Mouse (Mus musculus): ENCODE data around the gene Hk2.

Gene Hk2

DNA sequence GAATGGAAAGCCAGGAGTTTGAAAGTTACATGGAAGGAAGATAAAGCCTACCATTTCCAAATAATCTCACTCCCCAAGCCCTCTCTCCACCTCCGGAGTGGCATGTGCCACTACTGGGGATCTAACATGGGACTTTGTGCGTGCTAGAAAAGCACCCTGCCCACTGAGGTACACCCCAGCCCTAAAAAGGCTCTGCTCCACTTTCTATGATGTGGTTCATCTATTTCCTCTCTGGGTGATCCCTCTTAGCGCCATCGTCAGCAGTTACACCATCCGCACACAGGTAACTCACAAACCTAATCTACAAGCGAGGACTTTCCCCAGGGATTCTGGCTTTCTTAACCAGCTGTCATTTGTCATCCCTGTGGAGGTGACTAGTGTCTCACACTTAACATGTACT is 1.1 kb upstream of the Hk2 start:
- H3K4me3 ChIP-seq (replicated peaks; ENCODE audit: low read length) = peak overlapping the region; percentile 99
- peaks cover 27% of the 10 kb centered on the region for H3K4me1 ChIP-seq (replicated peaks; ENCODE audit: low read depth, low read length)
- H3K9me3 ChIP-seq (ENCODE audit: low read length) = no peaks in the 10 kb centered on the region
- H3K36me3 ChIP-seq (ENCODE audit: insufficient read depth, low read length) = peaks cover 22% of the 10 kb centered on the region
- peaks cover 27% of the 10 kb centered on the region for H3K27me3 ChIP-seq (ENCODE audit: insufficient read depth, low read length)
- TF ChIP-seq NANOG (IDR thresholded peaks at IDR 0.05; ENCODE audit: borderline replicate concordance, low read length) (no peak), POU5F1 (IDR thresholded peaks at IDR 0.05; ENCODE audit: borderline replicate concordance, low read length) (no peak), CTCF (conservative IDR thresholded peaks at IDR 0.05; ENCODE audit: low read length) (no peak)

DNA sequence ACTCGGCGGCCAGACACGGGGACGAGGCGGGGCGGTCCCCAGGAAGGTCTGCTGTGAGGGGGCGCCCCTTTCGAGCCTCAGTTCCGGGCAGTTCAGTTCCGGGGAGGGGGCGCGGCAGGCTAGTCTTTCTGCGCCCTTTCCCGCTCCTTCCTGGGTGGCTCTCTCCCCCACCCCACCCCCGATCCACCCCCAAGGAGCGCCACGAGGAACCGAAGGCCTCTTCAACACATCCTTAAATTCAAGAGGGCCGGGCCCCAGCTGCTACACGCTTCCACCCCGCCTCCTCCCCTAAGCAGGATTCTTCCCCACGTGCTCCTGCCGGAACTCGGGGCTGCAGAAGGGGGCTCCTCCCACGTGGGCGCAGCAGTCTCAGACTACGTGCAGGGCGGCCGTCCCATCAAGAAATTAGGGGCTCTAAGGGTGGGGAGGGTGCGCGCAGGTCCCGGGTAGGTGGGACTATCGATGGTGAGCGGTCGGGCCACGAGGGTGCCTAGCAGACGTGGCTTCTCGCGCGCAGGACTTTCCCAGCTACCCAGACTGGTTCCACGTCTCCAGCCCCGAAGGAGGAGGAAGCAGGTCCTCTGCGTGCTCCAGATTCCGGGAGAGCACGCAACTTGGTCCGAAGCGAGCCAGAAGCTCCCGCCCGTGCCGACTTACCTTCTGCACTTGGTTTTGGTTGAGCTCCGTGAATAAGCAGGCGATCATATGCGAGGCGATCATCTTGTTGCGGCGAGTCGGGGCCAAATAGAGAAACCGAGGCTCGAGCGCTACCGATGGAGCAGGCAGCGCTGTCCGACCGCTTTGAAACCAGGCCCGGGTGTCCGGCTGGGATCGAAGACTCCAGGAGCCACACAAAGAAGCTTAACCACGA is 758 bp downstream of the Hk2 start:
- Histone ChIP-seq H3K36me3 (ENCODE audit: insufficient read depth, low read length) (peaks cover 38% of the 10 kb centered on the region), H3K9me3 (ENCODE audit: low read length) (no peaks in the 10 kb centered on the region), H3K4me1 (replicated peaks; ENCODE audit: low read depth, low read length) (peaks cover 44% of the 10 kb centered on the region), H3K4me3 (replicated peaks; ENCODE audit: low read length) (peak overlapping the region; percentile 99), H3K27me3 (ENCODE audit: insufficient read depth, low read length) (peaks cover 16% of the 10 kb centered on the region)
- no peak for TF ChIP-seq NANOG (IDR thresholded peaks at IDR 0.05; ENCODE audit: borderline replicate concordance, low read length)
- no peak for TF ChIP-seq CTCF (conservative IDR thresholded peaks at IDR 0.05; ENCODE audit: low read length)
- no peak for TF ChIP-seq POU5F1 (IDR thresholded peaks at IDR 0.05; ENCODE audit: borderline replicate concordance, low read length)

DNA sequence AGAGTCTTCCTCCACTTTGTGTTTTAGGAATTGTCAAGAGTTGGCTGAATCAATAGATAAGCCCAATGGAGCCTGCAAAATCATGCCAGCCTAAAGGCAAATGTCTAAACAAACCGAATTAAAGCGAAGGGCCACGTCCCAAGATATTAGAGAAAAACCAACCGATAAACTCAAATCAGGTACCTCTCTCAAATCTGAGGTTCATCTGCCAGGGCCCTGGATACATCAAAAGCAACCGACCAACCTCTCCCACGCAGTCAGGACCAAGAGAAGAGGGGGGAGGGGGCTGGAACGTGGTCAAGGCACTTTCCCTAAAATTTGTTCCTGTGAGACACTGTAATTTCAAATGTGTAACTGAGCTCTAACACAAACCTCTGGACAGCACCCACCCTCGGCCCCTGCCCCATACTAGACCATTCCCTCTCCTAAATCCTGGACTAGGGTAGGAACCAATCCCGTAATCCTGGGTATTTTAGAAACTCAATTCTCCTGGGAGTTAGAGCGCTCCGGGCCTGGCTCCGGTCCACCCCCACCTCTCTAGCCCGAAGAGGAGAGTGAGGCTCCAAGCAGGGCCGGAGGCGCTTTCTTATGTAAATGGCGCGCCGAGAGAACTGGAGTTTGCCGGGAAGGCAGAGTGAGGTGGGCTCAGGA is 1.7 kb downstream of the Hk2 start:
- Histone ChIP-seq H3K36me3 (ENCODE audit: insufficient read depth, low read length) (peaks cover 48% of the 10 kb centered on the region), H3K27me3 (ENCODE audit: insufficient read depth, low read length) (peaks cover 16% of the 10 kb centered on the region), H3K9me3 (ENCODE audit: low read length) (0 out of 2 replicates have a peak, but pooled peaks cover 6% of the 10 kb centered on the region), H3K4me1 (replicated peaks; ENCODE audit: low read depth, low read length) (peaks cover 53% of the 10 kb centered on the region), H3K4me3 (replicated peaks; ENCODE audit: low read length) (peak overlapping the region; percentile 99)
- no peak for TF ChIP-seq NANOG (IDR thresholded peaks at IDR 0.05; ENCODE audit: borderline replicate concordance, low read length)
- peak; percentile 95 for TF ChIP-seq POU5F1 (IDR thresholded peaks at IDR 0.05; ENCODE audit: borderline replicate concordance, low read length)

DNA sequence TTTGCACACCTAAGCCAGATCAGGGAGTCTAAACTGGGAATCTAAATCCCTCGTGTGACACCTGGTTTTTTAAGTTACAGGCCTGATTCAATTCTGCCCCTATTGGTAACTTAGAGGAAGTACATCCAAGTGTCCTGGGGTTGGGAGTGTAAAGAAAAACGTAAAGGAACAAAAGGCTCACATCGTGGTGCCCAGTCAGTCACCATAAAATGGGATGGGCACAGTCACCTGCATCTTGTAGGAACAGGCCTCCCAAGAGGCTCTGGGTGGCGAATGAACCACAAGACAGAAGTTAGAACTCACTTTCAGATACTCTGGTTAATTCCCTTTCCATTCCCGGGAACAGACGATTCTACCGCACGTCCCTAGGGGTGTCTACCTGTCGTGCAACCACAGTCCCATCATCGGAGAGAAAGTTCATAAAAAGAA is 2.3 kb downstream of the Hk2 start:
- Histone ChIP-seq H3K27me3 (ENCODE audit: insufficient read depth, low read length) (peaks cover 13% of the 10 kb centered on the region), H3K4me1 (replicated peaks; ENCODE audit: low read depth, low read length) (peaks cover 57% of the 10 kb centered on the region), H3K9me3 (ENCODE audit: low read length) (0 out of 2 replicates have a peak, but pooled peaks cover 6% of the 10 kb centered on the region), H3K4me3 (replicated peaks; ENCODE audit: low read length) (peak overlapping the region; percentile 99), H3K36me3 (ENCODE audit: insufficient read depth, low read length) (peaks cover 53% of the 10 kb centered on the region)
- TF ChIP-seq CTCF (conservative IDR thresholded peaks at IDR 0.05; ENCODE audit: low read length) = peak; percentile 78
- no peak for TF ChIP-seq NANOG (IDR thresholded peaks at IDR 0.05; ENCODE audit: borderline replicate concordance, low read length)

DNA sequence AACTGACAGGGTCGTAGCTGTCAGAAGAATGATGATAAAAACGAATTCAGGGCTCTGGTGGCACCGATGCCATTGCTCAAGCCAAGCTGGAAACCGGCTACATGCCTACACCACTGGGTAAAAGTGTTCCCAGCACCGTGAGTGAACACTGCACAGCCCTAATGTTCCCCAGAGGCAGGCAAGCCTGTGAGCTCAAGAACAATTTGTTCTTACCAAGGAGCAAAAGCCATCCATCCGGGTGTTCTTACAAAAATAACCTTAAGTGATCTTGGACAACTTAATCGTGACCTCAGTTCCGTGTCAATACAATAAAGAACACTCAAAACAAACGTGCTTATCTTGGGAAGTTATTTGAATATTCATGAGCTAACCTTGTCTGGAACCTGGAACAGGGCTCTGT is 3.2 kb downstream of the Hk2 start:
- peaks cover 66% of the 10 kb centered on the region for H3K4me1 ChIP-seq (replicated peaks; ENCODE audit: low read depth, low read length)
- TF ChIP-seq CTCF (conservative IDR thresholded peaks at IDR 0.05; ENCODE audit: low read length) = no peak
- no peak for TF ChIP-seq POU5F1 (IDR thresholded peaks at IDR 0.05; ENCODE audit: borderline replicate concordance, low read length)
- no peak for TF ChIP-seq NANOG (IDR thresholded peaks at IDR 0.05; ENCODE audit: borderline replicate concordance, low read length)
- peaks cover 63% of the 10 kb centered on the region for H3K36me3 ChIP-seq (ENCODE audit: insufficient read depth, low read length)
- H3K27me3 ChIP-seq (ENCODE audit: insufficient read depth, low read length) = peaks cover 10% of the 10 kb centered on the region
- 0 out of 2 replicates have a peak, but pooled peaks cover 6% of the 10 kb centered on the region for H3K9me3 ChIP-seq (ENCODE audit: low read length)
- peak overlapping the region; percentile 99 for H3K4me3 ChIP-seq (replicated peaks; ENCODE audit: low read length)

DNA sequence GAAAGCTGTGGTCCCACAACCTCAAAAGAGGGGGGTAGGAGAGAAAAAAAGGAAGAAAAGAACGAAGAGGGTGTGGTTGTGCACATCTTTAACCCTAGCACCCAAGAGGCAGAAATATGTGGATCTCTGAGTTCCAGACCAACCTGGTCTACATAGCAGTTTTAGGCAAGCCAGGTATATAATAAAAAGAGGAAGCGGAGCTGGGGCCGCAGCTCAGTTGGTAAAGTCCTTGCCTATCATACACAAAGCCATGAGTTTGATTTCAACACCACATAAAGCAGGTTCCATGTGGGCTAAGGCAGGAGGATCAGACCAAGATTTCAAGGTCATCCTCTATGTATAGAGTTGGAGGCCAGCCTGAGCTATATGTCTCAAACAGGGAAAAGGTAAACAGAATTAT is 4.0 kb downstream of the Hk2 start:
- peaks cover 4% of the 10 kb centered on the region for H3K27me3 ChIP-seq (ENCODE audit: insufficient read depth, low read length)
- peak overlapping the region; percentile 99 for H3K4me3 ChIP-seq (replicated peaks; ENCODE audit: low read length)
- H3K4me1 ChIP-seq (replicated peaks; ENCODE audit: low read depth, low read length) = peaks cover 68% of the 10 kb centered on the region
- TF ChIP-seq NANOG (IDR thresholded peaks at IDR 0.05; ENCODE audit: borderline replicate concordance, low read length) (no peak), POU5F1 (IDR thresholded peaks at IDR 0.05; ENCODE audit: borderline replicate concordance, low read length) (no peak), CTCF (conservative IDR thresholded peaks at IDR 0.05; ENCODE audit: low read length) (no peak)
- peaks cover 70% of the 10 kb centered on the region for H3K36me3 ChIP-seq (ENCODE audit: insufficient read depth, low read length)
- 0 out of 2 replicates have a peak, but pooled peaks cover 6% of the 10 kb centered on the region for H3K9me3 ChIP-seq (ENCODE audit: low read length)

DNA sequence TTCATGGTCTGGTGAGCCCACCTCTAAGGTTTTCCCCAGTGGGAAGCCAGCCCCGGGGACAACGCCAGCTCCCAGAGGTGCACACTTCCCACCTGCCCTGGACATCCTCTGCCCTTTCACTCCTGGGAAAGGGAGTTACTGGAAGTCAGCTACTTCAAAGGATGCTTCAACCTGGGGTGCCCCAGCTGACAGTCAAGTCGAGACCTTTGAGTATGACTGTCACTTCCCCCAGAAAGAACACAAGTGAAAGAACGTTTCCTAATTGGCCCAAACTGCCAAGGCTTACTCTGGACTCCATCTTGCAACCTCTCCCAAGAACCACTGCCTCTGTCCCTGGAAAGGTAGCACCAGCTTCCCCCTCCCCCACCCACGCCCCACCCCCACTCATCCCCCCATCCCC is 4.5 kb downstream of the Hk2 start:
- H3K4me1 ChIP-seq (replicated peaks; ENCODE audit: low read depth, low read length) = peaks cover 68% of the 10 kb centered on the region
- TF ChIP-seq POU5F1 (IDR thresholded peaks at IDR 0.05; ENCODE audit: borderline replicate concordance, low read length) (no peak), CTCF (conservative IDR thresholded peaks at IDR 0.05; ENCODE audit: low read length) (no peak), NANOG (IDR thresholded peaks at IDR 0.05; ENCODE audit: borderline replicate concordance, low read length) (no peak)
- H3K36me3 ChIP-seq (ENCODE audit: insufficient read depth, low read length) = peaks cover 76% of the 10 kb centered on the region
- H3K4me3 ChIP-seq (replicated peaks; ENCODE audit: low read length) = peak overlapping the region; percentile 54
- no peaks in the 10 kb centered on the region for H3K27me3 ChIP-seq (ENCODE audit: insufficient read depth, low read length)
- 0 out of 2 replicates have a peak, but pooled peaks cover 6% of the 10 kb centered on the region for H3K9me3 ChIP-seq (ENCODE audit: low read length)

DNA sequence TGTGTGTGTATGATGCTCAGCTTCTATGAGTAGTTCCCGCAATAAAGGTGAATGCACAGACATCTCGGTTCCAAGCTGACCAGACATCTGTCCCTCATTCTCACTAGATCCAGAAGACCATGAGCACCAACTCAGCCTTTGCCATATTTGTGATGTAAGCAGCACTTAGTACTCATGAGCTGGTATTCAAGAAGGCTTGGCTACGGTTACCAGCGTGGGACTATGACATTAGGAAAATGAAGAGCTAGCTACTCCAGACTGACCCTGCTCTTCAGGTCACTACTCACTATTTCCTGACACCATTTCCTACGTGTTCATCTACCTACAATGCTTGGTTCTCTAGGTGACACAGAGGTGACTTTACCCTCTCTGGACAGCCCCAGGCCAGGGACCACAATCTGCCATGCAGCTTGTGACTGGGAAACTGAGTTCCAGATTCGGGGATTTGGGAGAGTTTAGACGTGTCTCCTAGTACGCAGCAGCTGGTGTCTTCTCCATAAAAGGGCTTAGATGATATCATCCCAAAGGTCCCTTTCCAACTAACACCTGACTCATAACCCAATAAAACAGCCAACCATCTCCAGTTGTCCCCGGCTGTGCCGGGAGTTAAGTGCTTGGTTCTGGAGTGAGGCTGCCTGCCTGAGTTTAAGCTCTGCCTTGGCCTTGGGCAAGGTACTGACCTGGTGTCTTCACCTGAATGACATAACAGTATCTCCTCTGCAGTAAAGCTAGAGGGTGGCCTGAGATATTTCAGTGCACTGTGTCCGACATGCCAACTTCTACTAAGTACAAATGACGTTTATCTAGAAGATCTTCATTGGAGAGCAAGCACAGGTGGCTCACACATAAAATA is 6.3 kb downstream of the Hk2 start:
- no peaks in the 10 kb centered on the region for H3K27me3 ChIP-seq (ENCODE audit: insufficient read depth, low read length)
- peaks cover 84% of the 10 kb centered on the region for H3K4me1 ChIP-seq (replicated peaks; ENCODE audit: low read depth, low read length)
- 0 out of 2 replicates have a peak, but pooled peaks cover 6% of the 10 kb centered on the region for H3K9me3 ChIP-seq (ENCODE audit: low read length)
- peaks cover 93% of the 10 kb centered on the region for H3K36me3 ChIP-seq (ENCODE audit: insufficient read depth, low read length)
- TF ChIP-seq POU5F1 (IDR thresholded peaks at IDR 0.05; ENCODE audit: borderline replicate concordance, low read length) (no peak), NANOG (IDR thresholded peaks at IDR 0.05; ENCODE audit: borderline replicate concordance, low read length) (no peak), CTCF (conservative IDR thresholded peaks at IDR 0.05; ENCODE audit: low read length) (no peak)
- H3K4me3 ChIP-seq (replicated peaks; ENCODE audit: low read length) = no peak overlapping the region

Data from E14TG2a.4 (cell line).